Mouse (Mus musculus): ENCODE results near the gene Rnf38.

Gene Rnf38

DNA sequence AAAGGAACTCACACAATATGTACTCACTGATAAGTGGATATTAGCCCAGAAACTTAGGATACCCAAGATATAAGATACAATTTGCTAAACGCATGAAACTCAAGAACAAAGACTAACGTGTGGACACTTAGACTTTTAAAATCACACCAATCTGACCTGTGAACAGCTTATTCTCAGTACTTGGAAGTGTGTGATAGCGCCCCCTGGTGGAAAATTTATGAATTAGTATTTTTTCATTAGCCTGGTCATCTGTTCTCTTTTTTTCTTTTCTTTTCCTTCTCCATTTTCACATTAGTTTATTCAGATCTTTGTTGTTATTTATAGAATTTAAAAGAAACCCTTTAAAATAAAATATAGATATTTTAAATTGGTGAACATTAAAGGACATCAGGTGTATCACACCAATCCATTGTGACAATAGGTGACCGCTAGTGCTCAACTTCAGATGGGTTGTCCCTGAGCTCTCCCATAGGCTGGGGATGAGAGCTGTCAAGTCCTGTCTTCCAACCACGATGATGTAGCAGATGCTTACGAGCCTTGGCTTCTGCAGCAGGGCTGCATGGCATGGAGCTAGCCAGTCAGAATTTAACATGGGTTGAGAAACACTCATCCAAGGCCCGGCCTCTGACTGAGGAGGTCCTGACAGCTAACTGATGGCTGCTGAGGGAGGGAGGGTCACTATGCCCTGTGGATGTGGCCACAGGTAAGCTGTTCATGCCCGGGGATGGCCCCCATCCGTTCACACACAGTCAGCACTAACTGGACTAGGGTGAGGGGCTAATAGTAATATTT is 114.0 kb downstream of the Rnf38 start:
- peak; percentile 52 for DNase-seq (ENCODE audit: low spot score)

DNA sequence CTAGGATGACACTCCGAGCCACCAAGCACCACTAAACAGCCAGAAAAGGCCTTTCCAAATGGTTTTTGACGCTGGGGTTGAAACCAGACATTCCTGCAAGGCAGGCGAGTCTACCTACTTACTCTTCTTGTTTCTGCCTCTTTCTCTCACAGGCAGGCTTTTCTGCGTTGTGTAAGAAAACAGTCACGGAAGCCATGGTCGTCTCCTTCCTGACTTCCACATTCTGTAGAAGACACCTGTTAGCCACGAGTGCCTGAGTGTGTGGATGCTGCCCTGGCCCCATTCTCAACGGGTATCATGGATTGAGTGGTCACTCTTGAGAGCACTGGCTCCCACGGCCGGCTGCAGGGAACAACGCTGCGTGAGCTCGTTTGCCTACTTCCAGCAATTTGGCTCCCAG is 118.5 kb downstream of the Rnf38 start:
- no peak for DNase-seq (ENCODE audit: low spot score)

DNA sequence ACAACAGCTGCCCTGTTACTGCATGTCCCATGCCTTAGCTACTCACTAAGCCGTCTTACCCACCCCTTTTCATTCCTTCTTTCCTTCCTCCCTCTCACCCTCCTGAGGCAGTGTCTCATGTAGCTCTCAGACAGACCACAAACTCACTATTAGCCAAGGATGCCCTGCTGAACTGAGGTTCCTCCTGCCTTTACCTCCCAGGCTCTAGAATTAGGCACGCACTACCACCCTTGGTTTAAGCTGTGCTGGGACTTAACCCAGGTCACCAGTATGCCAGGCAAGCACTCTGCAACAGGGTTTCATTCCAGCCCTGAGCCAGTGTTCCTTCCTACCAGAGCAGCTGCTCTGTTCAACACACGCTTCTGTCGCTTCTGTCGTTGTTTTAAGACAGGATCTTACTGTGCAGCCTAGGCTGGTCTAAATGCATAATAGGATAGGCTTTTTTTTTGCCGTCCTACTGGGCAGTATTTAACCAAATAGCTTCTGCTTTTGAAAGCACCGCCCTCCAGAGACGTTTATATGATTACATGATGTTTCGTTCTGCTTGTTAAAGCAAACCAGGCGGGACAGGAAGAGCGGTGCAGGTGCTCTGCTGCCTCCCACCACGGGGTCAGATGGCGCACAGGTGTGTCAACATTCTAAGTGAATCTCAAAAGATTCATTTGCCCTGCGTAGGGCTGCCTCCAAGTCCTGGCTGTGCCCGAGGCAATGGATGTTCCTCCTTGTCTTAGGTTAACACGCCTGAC is 120.0 kb downstream of the Rnf38 start:
- no peak for DNase-seq (ENCODE audit: low spot score)

- DNase-seq (ENCODE audit: low spot score), result no peak
These were observed 120.8 kb downstream of the Rnf38 start for GRCm38 (mm10) chr4:44112741-44113140.

DNA sequence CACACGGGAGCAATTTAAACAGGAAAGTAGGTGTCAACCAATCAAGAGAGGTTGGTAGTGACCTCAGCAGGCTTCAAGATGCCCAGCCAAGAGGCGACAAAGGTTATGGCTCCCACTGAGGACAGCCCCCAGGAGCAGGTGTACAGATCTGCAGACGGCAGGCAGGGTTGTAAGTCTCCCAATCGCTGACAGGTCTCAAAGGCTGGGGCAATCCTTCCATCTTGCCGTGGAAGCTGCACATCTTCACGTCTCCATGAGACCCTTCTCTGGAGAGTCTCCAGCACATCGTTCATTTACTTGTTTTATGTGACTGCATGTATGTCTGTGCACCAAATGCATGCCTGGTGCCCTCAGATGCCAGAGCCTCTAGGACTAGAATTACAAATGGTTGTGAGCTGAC is 122.8 kb downstream of the Rnf38 start:
- no peak for DNase-seq (ENCODE audit: low spot score)

DNA sequence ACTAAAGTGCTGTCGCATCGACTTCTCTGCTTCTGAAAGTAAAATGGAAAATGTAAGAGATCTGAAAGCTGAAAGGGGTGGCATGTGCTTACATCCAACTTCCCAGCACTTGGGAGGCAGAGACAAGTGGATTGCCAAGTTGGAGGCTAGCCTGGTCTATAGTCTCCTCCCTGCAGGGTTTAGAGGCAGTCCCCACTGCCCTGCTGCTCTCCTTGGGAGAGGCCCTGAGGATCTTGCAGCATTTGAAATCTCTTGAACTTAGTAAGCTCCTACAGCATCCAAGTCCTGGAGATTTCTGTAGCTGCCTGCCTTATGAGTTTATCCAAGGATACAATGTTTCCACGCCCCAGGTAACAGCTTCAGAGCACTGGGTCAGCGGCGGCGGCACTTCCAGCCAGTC is 125.3 kb downstream of the Rnf38 start:
- no peak for DNase-seq (ENCODE audit: low spot score)

DNA sequence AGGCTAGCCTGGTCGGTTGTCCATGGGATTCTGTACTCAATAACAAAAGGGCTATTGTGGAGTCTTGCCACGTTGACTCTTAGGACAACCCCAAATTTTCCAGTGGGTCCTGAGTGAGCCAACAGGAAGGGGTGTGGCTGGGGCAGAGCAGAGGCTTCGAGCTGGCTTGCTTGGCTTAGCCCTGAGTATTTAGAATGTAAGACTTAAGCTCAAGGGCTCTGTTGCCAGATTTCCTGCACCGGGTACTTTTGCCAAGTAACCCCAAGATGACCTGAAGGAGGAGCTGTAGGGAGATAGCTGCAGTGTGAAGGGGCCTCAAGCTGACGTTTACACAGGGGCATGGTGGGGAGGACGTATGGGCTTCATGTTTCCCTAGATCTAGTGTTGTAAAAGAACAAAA is 126.2 kb downstream of the Rnf38 start:
- no peak for DNase-seq (ENCODE audit: low spot score)

GRCm38 (mm10) chr4:44106297-44106821 is 127.2 kb downstream of the Rnf38 start:
- no peak for DNase-seq (ENCODE audit: low spot score)

DNA sequence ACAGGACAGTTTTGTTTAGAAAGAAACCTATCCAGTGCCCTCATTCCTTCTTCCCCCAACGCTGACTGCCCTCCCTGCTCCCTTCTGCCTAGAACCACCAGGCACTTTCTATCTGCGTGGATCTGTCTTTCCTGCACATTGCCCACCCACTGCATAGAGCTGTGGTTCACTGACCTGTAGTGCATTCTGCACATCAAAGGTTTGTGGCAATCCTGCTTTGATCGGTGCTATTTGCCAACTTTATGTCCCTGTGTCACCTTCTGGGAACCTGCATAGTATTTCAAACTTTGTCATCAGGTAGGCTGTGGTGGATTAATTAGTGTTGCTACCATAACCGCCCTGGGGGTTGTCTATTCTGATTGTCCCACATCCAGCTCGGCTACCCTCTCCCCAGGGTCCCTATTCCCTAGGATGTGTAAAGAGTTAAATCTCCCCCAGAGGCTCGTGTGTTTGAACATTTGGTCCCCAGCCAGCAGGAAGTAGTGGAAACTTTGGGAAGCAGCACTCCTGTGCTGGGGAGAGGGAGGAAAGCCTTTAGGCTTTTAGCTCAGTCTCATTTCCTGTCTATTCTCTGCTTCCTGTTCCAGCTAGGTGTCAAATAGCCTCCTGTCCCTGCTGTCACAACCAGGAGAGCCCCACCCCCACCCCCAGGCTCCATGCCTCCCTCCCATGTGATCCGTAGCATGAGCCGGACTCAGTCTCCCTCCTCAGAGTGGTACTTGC is 129.2 kb downstream of the Rnf38 start:
- no peak for DNase-seq (ENCODE audit: low spot score)

DNA sequence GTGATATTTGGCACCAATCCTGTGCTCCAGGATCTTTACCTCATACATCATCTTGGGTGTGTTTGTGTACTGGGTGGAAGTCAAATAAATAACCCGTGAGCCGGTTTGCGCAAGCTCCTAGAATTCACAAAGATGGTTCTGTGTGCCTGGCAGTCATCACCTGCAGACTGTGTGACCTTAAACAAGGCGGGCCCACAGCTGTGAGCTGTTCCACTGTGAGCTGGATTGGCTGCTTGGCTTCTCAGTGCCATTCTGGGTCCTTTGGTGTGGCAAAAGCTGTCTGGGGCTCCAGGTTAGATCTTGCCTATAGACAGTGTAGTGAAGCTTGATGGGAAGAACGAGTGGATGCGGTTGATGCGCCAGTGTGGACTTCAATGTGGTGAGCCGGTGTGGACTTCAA is 130.0 kb downstream of the Rnf38 start:
- no peak for DNase-seq (ENCODE audit: low spot score)

DNA sequence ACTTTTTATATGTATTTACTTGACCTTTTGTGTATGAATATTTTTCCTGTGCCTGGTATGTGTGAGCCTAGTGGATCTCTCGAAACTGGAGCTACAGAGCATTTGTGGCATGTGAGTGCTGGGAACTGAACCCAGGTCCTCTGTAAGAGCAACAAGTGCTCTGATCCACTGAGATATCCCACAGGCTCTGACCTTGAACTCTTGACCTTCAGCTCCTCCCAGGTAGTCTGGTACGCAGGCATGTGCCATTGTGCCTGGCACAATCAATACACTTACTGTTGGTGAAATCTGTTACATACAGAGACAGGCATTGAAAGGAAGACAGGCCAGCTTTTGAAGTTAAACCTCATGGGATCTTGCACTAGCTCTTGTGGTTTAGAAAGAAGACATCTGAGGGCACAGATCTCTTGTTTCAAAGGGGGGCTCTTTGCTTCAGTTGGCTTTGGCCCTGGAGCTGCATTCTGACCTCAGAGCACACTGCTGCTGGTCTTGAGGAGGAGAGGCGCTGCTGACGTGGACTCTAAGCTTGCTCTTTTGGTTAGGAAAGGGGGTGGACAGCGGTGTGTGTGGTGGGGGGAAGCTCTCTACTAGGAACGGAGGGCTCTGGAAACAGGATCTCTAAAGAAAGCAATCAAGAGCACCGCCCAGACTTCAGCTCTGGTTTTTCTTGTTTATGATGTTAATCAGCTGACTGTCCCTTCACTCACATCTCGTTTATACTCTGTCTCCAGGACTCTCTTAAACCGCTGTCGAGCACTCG is 135.8 kb downstream of the Rnf38 start:
- no peak for DNase-seq (ENCODE audit: low spot score)

- no peak for DNase-seq (ENCODE audit: low spot score)
These were observed 139.1 kb downstream of the Rnf38 start for GRCm38 (mm10) chr4:44094475-44094874.

DNA sequence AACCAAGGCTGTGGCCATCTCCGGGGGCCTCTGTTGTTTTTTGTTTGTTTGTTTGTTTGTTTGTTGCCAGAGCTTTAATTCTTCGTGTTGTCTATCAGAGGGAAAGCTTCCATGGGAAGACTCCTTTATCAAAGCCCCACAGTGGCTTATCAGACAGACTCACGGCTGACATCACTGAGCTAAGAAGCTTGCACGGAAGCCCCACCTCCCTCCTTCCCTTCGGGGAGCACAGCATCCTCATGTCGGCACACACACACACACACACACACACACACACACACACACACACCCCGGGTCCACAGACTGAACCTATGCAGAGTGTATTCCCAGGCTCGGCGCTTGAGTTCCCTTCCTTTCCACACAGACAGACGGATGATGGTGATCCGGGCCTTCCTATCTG is 141.2 kb downstream of the Rnf38 start:
- DNase-seq (ENCODE audit: low spot score), result no peak

GRCm38 (mm10) chr4:44085566-44085965 is 148.0 kb downstream of the Rnf38 start:
- DNase-seq (ENCODE audit: low spot score), result no peak

DNA sequence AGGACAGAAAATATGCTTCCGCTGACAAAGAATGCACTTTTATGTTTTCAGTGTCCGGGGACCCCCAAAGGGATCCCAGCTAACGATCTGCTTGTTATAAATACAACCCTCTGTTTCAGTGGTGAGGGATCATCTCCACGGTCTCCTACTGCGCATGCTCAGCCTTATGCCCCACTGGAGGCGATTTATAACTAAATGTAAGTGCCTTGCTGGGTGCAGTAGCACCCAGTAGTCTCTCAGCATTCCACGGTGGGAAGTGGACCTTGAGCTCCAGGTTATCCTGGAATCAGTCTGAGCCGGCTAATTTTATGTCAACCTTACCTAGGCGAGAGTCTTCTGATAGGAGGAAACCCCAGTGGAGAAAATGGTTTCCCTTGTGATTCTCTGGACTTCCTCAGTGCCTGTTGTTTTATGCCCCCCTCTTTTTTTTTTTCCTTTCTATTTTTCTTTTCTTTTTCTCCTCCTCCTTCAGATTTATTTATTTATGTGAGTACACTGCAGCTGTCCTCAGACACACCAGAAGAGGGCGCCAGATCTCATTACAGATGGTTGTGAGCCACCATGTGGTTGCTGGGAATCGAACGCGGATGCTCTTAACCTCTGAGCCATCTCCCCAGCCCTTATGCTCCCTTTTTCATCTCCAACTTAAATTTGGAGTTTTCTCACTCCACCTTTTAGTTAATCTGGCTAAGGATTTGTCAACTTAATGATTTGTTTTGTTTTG is 148.8 kb downstream of the Rnf38 start:
- DNase-seq (ENCODE audit: low spot score), result no peak

- no peak for DNase-seq (ENCODE audit: low spot score)
These were observed 149.6 kb downstream of the Rnf38 start, which contains the start of gene Gne for GRCm38 (mm10) chr4:44083945-44084344. Gne (minus strand) TSS chr4:44084177.

- no peak for DNase-seq (ENCODE audit: low spot score)
These were observed 155.1 kb downstream of the Rnf38 start for GRCm38 (mm10) chr4:44078358-44078933.
